13 mouse cellular contexts compared by ENCODE assay signal in genomic region chr19:53859593-53859992, GRCm38 (mm10). TPM values are rescaled to one million over a fixed set of nuclear protein-coding genes. Genes with fewer than 3 reads are reported as not detected.
DNase-seq lines count a peak whose midpoint lies in the region; ATAC-seq and TF ChIP-seq lines count a peak whose summit lies in the region.
"Had no signal": no experiment of that assay in that cellular context is flagged by ENCODE, and none has a peak within 500 bp of the region (broad histone marks: within the 10 kb centered on the region; RNA-seq: fewer than 3 reads in every experiment).

No protein-coding gene starts in this region.

- no peaks in the 10 kb centered on the region for H3K36me3 ChIP-seq in forebrain, embryonic 10.5 days (replicated peaks)
- no peaks in the 10 kb centered on the region for H3K36me3 ChIP-seq in forebrain, embryonic 16.5 days (ENCODE audit: control insufficient read depth, insufficient read depth)
- no peaks in the 10 kb centered on the region for H3K36me3 ChIP-seq in intestine, postnatal 0 days (ENCODE audit: control insufficient read depth, insufficient read depth)
- no peaks in the 10 kb centered on the region for H3K36me3 ChIP-seq in liver, postnatal 0 days (replicated peaks; ENCODE audit: insufficient read depth, low read length)
- H3K36me3 ChIP-seq: neural tube, embryonic 13.5 days had no signal

- H3K4me3 ChIP-seq in forebrain, embryonic 10.5 days, result no peak overlapping the region
- H3K4me3 ChIP-seq in forebrain, embryonic 16.5 days (replicated peaks; ENCODE audit: low read length), result no peak overlapping the region
- 0 out of 2 replicates have a peak overlapping the region, but pooled peaks have one; percentile 12 for H3K4me3 ChIP-seq in intestine, postnatal 0 days (ENCODE audit: low read depth, low read length)
- H3K4me3 ChIP-seq in liver, postnatal 0 days (ENCODE audit: low read depth, low read length), result no peak overlapping the region
- H3K4me3 ChIP-seq: heart, embryonic 12.5 days; neural tube, embryonic 13.5 days had no signal

- H3K4me1 ChIP-seq in forebrain, embryonic 10.5 days, result peaks cover 62% of the 10 kb centered on the region
- peaks cover 34% of the 10 kb centered on the region for H3K4me1 ChIP-seq in forebrain, embryonic 16.5 days (replicated peaks; ENCODE audit: control insufficient read depth, insufficient read depth, low read length)
- H3K4me1 ChIP-seq in intestine, postnatal 0 days (replicated peaks; ENCODE audit: control insufficient read depth, insufficient read depth, low read length), result peaks cover 5% of the 10 kb centered on the region; the same call in 1 of the 2 replicates
- H3K4me1 ChIP-seq in liver, postnatal 0 days (ENCODE audit: insufficient read depth), result peaks cover 7% of the 10 kb centered on the region
- H3K4me1 ChIP-seq: neural tube, embryonic 13.5 days had no signal

- no peak for DNase-seq in forebrain, embryonic 10.5 days (ENCODE audit: extremely low spot score, low spot score)
- peak; percentile 33 for DNase-seq in ZHBTc4 (ENCODE audit: low read depth, low spot score)
- no peak for DNase-seq in liver, postnatal 0 days
- DNase-seq in right cerebral cortex, adult 18-20 months, result no peak
- no peak for DNase-seq in frontal cortex, postnatal 25 days (ENCODE audit: low spot score in 2 of 2)
- no peak for DNase-seq in left cerebral cortex, adult 11 months (ENCODE audit: low spot score)
- DNase-seq: cerebellum, adult 2 months; heart, postnatal 4 days; thymus, postnatal 36 days had no signal

- H3K4me2 ChIP-seq in forebrain, embryonic 16.5 days (ENCODE audit: low read length), result no peak overlapping the region
- peak overlapping the region; percentile 49 for H3K4me2 ChIP-seq in intestine, postnatal 0 days (replicated peaks; ENCODE audit: low read depth)
- peak overlapping the region; percentile 49; the same call in 1 of the 2 replicates for H3K4me2 ChIP-seq in liver, postnatal 0 days (ENCODE audit: low read depth, low read length)
- H3K4me2 ChIP-seq: heart, embryonic 12.5 days; neural tube, embryonic 13.5 days had no signal

- no peaks in the 10 kb centered on the region for H3K27me3 ChIP-seq in forebrain, embryonic 10.5 days (ENCODE audit: poor library complexity, severe bottlenecking)
- H3K27me3 ChIP-seq in forebrain, embryonic 16.5 days (replicated peaks; ENCODE audit: control insufficient read depth, insufficient read depth, low read length), result no peaks in the 10 kb centered on the region
- no peaks in the 10 kb centered on the region for H3K27me3 ChIP-seq in intestine, postnatal 0 days (replicated peaks; ENCODE audit: control insufficient read depth, insufficient read depth, low read length)
- H3K27me3 ChIP-seq in liver, postnatal 0 days (ENCODE audit: insufficient read depth, low read length), result no peaks in the 10 kb centered on the region
- H3K27me3 ChIP-seq: heart, embryonic 12.5 days had no signal

- TF ChIP-seq EP300 in liver, postnatal 0 days (IDR thresholded peaks at IDR 0.05; ENCODE audit: low read depth), result no peak

- H3K9me3 ChIP-seq in forebrain, embryonic 10.5 days, result no peaks in the 10 kb centered on the region
- H3K9me3 ChIP-seq in forebrain, embryonic 16.5 days (ENCODE audit: control insufficient read depth, low read length), result no peaks in the 10 kb centered on the region
- no peaks in the 10 kb centered on the region for H3K9me3 ChIP-seq in intestine, postnatal 0 days (ENCODE audit: control insufficient read depth)
- H3K9me3 ChIP-seq in liver, postnatal 0 days (ENCODE audit: low read length), result no peaks in the 10 kb centered on the region
- H3K9me3 ChIP-seq: heart, embryonic 12.5 days; neural tube, embryonic 13.5 days had no signal

- peak overlapping the region; percentile 60 for H3K27ac ChIP-seq in forebrain, embryonic 10.5 days
- H3K27ac ChIP-seq in forebrain, embryonic 16.5 days (ENCODE audit: low read length), result no peak overlapping the region
- H3K27ac ChIP-seq in intestine, postnatal 0 days (ENCODE audit: low read depth, low read length), result peak overlapping the region; percentile 8; the same call in 1 of the 2 replicates
- H3K27ac ChIP-seq in liver, postnatal 0 days (ENCODE audit: low read depth), result no peak overlapping the region
- H3K27ac ChIP-seq: neural tube, embryonic 13.5 days had no signal

- TF ChIP-seq CTCF in intestine, postnatal 0 days (IDR thresholded peaks at IDR 0.05; ENCODE audit: low read depth), result no peak
- no peak for TF ChIP-seq CTCF in liver, postnatal 0 days (IDR thresholded peaks at IDR 0.05; ENCODE audit: low read depth)

- ATAC-seq in forebrain, embryonic 16.5 days, result no peak
- peak; percentile 29 for ATAC-seq in intestine, postnatal 0 days
- ATAC-seq in liver, postnatal 0 days, result no peak

- 39% methylated on average over 7 of the region's 7 CpGs for WGBS in forebrain, embryonic 10.5 days
- 54% methylated on average over 7 of the region's 7 CpGs for WGBS in forebrain, embryonic 16.5 days
- 38% methylated on average over 7 of the region's 7 CpGs for WGBS in intestine, postnatal 0 days
- WGBS in liver, postnatal 0 days (ENCODE audit: insufficient replicate concordance), result 73% methylated on average over 7 of the region's 7 CpGs

- no peak overlapping the region for H3K9ac ChIP-seq in forebrain, embryonic 16.5 days (replicated peaks; ENCODE audit: low read depth, low read length)
- no peak overlapping the region for H3K9ac ChIP-seq in intestine, postnatal 0 days (ENCODE audit: low read depth, low read length)
- H3K9ac ChIP-seq in liver, postnatal 0 days (replicated peaks), result no peak overlapping the region
- H3K9ac ChIP-seq: heart, embryonic 12.5 days; neural tube, embryonic 13.5 days had no signal

RNA-seq across cellular contexts. Expression of gene Pdcd4, which starts 32.4 kb away (rescaled TPM):
- 46.7 and 47.0 TPM in 2 replicates for polyA plus RNA-seq in forebrain, embryonic 10.5 days (2016; fragmentation: Nextera tagmentation; extraction: Ambion mirVana)
- 76.7 and 90.8 TPM in 2 replicates for polyA plus RNA-seq in forebrain, embryonic 16.5 days (2015; fragmentation: Nextera tagmentation; extraction: Ambion mirVana)
- polyA plus RNA-seq in intestine, postnatal 0 days (2015; fragmentation: Nextera tagmentation; extraction: Ambion mirVana), result 65.5 and 75.2 TPM in 2 replicates
- polyA plus RNA-seq in liver, postnatal 0 days (2015; fragmentation: Nextera tagmentation; extraction: Ambion mirVana), result 39.0 and 41.2 TPM in 2 replicates

Comparison
In these comparisons a context has a peak if more than half of its experiments do, and no peak if none do; other contexts are left out.
1. H3K27ac ChIP-seq: peak in forebrain, embryonic 10.5 days (single experiment) and intestine, postnatal 0 days (single experiment); none in forebrain, embryonic 16.5 days (single experiment) and liver, postnatal 0 days (single experiment).